Mouse (Mus musculus) c-Kit-positive CD71-negative TER-119-negative erythroid progenitor cells, embryonic 14.5 days (primary cell): ENCODE results near the gene Akap2.
"Not testable (repeated sequence)": the region's sequence is repeated elsewhere in the genome, so short reads cannot be mapped to it uniquely, and the experiment has no call there.

Experiments used
- DNase-seq: peaks from one replicate; pipeline ENCODE4 v3.0.0-alpha.2; 2013; ENCODE audit warnings: low read depth

Gene Akap2

DNA sequence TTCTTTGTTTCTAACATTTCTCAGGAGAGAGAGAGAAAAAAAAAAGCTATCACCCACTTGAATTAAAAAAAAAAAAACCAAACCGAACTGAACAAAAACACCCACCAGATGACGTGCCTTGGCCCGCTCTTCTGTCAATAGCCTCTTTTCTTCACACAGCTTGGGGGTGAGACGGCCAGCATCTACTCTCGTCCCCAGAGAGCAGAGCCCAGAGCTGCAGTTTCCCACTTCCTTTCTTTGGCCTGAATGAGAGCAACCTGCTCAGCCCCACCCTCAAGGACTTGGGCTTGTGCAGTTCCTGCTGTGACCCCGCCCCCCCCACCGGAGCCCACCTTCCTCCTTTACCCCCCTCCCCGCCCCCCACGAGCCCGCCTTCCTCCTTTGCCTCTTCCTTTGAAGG lies 150.0 kb downstream of the Akap2 start:
- DNase-seq: no peak

DNA sequence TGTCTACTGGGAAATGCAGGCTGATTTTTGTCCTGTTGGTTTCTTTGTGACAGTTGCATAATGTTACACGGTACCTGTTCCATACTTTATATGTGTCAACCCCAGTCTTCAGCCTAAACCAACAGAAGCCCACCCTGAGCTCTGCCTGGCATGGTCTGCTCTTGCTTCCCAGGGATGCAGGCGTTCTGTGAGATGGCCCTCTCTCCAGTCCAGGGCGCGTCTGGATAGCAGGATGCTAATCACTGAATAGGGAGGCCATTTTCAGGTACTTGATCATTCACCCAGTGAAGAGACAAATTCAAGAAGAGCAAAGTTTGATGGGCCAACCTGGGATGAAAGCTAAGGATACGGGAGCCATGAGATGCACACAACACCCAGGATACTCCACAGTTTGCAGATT lies 161.7 kb downstream of the Akap2 start:
- no peak for DNase-seq

DNA sequence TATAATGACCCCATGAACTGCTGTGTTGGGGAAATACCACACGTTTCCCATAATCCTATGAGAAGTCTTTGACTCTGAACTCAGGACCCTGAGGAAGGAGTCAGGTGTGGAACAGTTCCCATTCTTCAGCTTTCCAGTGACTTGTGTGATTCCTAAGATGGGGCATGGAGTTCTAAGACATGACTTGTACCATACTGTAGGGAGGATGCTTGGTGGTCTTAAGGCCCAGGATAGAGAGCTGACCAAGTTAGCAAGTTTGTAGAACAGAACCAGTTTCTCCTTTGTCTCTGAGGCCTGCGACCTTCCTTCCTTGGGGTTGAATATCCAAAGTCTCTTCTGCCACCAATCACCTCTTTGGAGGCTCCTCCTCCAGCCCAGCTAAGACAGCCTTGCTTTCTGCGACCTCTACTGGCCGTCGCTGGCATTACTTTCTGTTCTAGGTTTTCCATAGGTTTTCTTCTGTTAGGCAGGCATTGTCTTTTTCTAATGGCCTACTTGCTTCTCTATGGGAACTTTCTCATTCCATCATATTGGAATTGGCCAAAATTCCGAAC lies 162.4 kb downstream of the Akap2 start:
- peak; percentile 50 for DNase-seq

DNA sequence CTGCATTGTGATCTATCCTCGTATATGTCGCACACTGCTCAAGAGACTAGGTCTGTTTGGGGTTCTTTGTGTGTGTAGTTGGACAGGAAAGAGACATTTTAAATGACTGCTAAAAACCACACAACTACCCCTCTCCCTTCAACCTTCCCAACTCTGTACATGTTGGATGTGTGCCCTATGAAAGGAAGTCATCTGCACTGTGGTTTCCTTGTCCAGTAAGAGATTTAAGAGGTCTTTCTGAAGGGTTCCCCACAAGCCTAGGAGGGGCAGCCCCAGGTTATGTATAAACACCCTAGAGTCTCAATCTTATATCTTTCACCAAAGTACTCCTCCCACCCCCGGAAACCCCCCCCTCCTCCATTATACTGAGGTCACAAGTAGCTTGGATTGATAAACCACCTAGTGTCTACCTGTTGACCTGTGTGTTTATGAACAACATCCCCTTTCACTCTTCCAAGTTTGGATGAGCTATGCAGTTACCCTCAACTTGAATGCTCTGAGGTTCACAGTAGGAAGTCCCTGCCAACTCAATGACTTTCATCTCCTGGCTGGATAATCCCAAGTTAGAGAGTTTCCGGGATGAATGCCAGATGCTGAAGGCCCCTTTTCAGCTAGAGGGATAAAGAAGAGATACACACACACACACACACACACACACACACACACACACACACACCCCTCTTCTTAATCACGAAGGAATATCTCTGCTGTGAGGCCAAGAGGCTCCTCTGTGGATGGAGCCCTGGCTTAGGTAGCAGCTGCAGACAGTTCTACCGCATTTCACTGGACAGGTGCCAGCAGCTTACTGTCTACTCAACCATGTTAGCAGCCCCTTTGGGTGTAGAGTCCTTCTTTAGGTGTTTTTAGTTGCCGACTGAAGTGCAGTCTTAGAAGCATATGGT lies 166.3 kb downstream of the Akap2 start:
- no peak for DNase-seq

DNA sequence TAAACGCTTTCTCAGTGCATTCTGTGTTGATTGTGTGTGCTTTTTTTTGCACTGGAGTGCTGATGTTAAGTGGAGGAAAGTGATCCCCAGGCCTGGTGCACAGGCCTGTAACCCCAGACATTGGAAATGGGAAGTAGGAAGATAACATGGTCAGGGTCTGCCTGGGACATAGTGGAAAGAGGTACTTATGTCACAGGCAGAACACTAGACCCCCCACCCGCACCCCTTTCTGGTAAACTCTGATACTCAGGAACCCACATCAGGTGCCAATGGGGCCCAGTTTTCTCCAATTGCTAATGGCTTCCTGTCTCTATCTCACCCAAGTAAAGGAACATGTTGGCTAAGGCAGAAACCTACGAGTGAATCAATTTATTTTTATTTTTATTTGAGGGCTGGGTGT lies 167.1 kb downstream of the Akap2 start:
- DNase-seq: no peak

DNA sequence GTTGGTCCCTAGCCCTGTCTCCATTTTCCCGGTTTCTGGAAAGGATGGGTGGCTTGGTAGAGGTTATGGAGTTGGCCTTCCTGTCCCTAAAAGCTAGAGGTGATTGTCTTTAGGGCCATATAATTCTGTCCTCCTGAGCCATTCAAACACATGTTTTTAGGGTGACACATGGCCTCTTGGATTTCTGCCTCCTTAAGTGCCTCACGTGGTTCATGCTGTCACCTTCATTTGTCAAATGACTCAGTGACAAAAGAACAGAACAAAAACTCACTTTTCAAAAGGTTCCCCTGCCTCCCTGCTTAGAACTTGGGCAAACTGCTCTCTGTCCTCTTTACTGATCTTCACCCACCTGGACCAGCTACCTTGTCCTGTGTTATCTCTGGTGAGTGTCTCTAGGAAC lies 167.7 kb downstream of the Akap2 start:
- no peak for DNase-seq

DNA sequence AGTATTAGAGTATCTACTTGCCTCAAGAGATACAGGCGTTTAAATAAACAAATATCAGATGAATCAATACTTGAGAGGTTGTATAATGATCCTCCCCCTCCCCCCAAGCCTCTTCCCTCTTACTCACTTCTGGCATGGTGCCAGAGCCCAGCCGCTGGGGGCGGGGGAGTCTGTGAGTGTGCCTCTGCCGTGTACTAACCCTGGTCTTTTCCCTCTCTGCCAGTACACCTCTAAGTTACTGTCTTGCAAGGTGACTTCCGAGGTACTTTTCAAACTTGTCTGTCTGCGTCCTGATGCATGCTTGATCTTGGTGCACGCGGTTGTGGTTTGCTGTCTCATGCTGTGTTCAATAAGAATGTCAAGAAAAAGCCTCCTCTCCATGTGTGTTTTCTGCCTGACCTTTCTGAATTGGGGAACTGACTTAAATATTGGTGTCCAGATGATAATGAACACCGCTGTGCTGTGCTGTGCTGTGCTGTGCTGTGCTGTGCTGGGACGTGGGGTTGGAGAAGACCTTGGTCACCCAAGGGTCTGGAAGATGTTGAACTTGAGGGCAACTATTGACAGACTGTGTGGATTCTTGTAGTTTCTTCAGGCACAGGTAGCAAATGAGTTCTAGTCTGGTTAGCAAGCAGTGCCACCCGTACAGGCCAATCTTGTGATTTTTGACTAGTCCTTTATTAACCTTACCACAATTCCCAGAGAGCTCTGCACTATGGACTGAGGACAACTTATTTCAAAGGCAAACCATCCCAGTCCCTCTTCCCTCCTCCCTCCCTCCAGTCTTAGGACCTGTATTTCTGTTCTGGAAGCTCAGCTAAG lies 168.8 kb downstream of the Akap2 start:
- no peak for DNase-seq

DNA sequence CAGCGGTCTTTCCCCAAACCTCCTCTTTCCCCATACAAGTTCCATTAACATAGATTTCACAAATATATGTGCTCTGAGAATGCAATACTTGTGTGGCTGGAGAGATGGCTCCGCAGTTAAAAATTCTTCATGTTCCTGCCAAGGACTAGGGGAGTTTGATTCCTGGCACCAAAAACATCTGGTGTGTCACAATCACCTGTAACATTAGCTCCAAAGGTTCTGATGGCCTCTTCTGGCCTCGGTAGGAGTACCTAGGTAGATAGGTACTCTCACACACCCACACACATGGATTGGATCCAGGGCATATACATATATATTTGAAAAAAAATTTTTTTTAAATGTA lies 169.4 kb downstream of the Akap2 start:
- no peak for DNase-seq

DNA sequence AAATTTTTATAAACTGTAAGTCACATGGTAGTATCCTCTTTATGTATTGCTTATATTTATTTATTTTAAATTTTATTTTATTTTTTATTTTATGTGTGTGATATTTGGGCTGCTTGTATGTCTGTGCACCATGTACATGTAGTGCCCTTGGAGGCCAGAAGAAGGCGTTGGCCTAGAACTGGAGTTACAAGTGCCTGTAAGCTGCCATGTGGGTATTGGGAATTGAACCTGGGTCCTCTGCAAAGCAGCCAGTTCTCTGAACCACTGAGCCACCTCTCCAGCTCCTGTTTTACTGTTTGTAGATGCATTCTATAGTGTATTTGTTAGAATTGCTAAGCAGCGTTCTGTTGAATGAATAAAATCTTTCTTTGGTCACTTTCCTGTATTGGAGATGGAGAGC lies 170.8 kb downstream of the Akap2 start:
- no peak for DNase-seq

DNA sequence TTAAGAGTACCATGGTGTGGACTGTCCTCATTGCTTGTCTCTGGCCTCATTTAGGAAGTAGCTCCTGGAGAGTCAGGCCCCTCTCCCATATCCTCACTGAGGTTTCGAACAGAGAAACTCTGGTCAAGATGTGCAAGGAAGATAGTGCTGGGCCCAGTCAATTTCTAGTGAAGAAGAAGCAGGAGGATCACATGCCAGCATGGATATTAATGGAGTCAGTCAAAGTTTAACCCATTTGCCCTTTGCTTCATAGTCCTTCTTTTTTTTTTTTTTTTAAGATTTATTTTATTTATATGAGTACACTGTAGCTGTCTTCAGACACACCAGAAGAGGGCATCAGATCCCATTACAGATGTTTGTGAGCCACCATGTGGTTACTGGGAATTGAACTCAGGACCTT lies 171.5 kb downstream of the Akap2 start:
- not testable (repeated sequence) for DNase-seq

DNA sequence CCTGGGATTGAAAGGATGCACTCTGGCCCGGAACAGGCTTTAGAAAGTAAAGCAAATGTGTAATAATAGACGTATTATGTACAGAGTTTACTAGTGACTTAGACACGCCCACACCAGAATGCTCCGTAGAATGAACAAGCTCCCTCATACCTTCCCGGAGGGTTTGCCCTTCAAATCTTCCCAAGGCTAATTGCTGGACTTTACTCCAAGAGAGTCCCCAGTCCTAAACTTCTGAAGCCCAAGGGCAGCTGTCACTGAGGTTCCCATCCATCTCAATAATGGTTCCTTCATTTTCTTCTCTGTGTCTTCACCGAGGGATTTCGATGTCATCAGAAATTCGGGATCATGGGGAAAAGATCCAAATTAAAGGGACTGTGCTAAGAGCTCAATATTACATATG lies 172.3 kb downstream of the Akap2 start:
- no peak for DNase-seq

DNA sequence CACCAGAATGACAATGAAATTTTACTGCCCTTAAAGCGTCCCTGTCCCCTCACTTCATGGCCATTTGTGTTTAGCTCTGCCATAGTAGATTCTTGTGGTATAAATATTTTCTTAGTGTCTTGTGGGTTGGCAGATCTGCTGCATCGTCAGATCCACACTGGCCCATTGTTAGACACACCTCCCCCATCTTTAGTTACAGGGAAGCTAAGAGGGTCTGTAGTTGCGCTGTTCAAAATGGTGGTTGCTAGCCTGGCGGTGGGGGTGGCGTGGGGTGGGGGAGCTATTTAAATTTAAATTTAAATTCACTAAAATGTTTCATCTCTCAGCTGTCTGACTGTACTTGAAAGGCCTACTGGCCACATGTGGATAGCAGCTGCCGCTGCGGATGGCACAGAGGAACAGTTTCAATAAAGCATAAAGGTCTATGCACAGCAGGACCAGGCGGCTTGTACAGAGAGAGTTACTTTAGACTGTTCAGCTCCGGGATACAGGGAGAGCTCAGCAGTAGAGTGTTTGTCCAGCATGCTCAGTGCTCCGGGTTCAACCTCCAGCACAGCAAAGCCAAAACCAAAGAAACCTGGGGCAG lies 174.6 kb downstream of the Akap2 start:
- no peak for DNase-seq

DNA sequence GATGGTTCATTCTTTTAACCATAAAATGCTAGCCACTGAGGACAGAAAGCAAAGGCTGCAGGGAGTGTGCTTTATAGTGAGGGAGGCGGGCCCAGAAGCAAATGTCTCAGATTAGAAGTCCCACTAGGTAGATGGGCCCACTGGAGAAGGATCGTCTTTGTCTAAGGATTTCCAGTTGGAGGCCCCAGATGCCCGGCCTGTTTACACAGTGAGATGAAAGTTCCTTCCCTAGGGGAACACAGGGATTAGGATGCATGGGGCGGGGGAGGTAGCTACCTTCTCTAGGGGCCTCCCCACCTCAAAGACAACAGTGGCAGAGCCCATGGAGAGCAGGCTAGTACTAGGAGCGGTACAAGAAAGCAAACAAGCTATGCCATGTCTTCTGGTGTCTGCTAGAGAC lies 177.7 kb downstream of the Akap2 start:
- no peak for DNase-seq

DNA sequence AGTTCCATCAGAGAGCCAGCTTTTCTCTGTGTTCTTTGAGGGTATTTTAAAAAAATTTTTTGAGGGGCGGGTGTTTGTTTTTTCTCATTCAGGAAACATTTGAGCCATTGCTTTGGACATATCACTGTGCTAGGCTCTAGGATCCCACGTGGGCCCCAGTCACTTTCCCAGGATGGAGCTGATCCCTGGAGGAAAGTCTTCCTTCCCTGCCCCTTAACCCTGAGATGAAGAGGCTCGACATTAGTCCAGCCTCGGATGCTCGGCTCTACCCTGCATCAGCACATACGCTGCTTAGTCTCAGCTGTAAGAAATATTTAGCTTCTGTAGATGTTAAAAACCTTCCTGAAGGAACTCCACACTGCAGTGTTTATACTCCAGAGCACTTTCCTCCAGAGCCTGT lies 178.4 kb downstream of the Akap2 start:
- DNase-seq: no peak

DNA sequence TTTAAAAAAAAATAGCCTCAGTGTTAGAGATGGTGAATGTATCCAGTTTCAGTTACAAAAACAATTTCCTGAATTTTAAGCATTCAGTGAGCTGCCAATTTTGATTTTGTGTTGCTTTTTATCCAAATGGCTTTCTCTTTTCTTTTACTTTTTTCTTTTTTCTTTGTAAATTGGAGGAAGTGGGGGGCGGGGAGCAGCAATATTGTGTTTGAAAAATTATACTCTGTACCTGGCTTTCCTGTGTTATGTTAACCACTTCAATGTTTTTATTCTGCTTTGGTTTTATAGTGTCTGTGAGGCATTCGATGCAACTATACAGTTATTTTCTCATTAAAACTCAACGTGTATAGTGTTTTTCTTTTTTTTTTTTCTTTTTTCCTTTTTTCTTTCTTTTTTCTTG lies 179.2 kb downstream of the Akap2 start:
- no peak for DNase-seq

DNA sequence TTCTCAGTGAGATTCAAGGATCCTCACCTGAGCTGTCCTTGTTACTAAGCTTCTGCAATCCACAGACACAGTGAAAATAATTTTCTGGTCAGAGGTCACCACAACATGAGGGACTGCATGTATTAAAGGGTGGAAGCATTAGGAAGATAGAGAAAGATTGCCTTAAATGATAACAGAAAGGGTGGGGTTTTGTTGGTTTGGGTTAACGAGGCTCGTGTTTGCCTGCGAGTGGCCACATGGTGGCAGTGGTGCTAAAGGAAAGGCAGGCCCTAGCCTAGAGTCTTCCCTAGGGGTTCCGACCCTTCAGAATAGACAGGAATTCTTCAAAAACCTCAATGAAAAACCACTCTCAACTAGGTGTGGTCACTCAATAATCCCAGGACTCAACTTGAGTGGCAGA lies 183.8 kb downstream of the Akap2 start:
- no peak for DNase-seq

DNA sequence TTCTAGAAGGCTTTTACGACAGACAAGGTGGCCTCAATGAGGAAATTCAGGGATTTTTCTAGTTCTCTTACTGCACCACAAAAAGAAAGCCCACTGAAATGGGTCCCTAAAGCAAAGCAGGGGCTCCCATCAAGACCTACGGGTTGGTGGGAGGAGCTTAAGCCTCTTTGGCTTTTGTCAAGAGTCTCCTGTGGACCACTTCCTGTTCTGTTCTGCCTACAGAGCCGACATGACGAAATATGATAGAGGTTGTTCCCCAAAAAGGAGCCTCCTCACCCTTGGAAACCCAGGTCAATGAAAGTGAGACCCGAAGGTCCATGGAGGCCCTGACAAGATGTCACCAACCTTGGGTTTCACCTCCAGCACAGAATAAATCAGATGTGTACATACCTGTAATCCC lies 185.2 kb downstream of the Akap2 start:
- no peak for DNase-seq

DNA sequence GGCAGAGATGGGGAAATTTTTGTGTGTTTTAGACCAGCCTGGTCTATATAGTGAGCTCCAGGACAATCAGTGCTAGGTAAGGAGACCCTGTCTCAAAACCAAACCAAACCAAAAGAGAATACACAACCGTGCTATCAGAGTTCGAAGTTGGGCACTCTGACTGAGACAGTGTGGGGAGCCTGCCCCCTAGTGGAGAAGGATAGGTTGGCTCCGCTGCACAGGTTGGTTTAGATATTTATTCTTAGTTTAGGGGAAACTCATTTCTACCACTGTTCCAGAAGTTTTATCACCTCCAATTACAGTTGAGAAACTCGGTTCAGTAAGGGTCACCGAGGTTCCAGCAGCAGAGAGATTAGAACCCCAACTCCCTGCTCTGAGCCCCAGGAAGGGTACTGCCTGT lies 186.8 kb downstream of the Akap2 start:
- DNase-seq: peak; percentile 50

DNA sequence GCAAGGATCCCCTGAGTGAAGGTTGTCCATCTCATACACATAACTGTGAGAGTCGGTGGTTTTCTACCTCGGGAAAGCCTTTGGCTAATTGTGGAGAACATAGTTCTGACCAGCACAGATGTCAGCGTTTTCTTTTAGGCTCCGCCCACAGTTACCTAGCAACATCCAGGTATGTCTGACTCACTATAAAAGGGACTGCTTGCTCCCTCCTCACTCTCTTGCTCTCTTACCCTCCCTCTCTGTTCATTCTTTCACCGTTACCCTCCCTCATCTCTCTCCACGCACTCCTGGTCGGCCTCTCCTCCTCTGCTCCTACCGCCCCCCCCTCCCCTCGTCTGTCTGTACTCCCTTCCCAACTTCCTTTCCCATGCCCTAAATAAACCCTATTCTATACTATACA lies 187.2 kb downstream of the Akap2 start:
- no peak for DNase-seq

DNA sequence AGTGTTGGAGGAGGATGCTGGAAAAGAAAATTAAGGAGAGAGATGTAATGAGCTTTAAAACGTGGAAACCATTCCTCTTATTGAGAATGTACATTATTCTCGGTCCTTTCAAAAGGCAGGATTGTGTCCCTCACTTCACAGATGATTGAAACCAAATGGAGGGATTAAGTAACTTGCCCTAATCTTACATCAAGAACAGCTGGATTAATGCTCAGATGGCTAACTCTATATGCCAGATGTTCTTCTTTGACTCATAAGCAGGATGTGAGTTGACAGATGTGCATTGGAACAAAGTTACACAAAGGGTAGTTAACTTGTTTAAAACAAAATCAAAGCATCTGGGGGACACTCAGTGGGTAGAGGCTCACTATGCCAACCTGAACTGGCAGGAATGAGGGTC lies 189.3 kb downstream of the Akap2 start:
- no peak for DNase-seq

DNA sequence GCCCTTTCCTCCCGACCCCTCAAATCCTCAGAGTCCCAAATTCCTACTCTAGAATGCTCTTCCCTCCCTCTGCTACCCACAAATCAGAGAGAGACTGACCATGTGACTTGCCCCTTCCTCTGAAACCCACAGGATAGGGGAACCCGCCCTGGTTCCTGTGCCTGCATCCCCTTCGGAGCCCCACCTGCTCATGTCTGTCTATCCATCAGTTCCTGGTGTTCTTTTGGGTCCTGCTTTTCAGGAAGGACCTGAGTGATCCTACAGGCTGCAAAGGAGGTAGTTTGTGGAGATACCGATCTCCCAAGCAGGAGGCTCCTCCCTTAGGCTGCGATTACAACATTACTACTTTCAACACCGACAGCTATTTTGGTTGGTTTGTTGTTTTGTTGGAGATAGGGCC lies 191.4 kb downstream of the Akap2 start:
- no peak for DNase-seq

DNA sequence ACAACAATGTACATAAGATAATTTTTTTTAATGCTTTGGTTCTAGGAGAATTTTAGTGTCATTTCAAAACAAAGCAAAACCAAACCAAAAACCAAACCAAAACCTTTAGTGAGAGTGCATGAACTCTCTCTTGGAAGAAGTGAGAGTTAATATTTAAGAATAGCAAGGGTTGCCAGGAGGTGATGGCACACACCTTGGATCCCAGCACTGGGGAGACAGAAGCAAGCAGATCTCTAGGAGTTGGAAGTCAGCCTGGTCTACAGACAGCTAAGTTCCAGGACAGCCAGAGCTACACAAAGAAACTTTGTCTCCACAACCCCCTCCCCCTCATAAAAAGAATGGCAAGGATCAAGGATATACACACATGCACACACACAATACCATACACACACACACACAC lies 195.6 kb downstream of the Akap2 start:
- DNase-seq: no peak
